Mouse (Mus musculus): Measurements from ENCODE around the gene Dclk1. TPM values are rescaled to one million over a fixed set of nuclear protein-coding genes. Genes with fewer than 3 reads are reported as not detected.

Gene Dclk1
- polyA plus RNA-seq, 1 experiment: 3.4 TPM

DNA sequence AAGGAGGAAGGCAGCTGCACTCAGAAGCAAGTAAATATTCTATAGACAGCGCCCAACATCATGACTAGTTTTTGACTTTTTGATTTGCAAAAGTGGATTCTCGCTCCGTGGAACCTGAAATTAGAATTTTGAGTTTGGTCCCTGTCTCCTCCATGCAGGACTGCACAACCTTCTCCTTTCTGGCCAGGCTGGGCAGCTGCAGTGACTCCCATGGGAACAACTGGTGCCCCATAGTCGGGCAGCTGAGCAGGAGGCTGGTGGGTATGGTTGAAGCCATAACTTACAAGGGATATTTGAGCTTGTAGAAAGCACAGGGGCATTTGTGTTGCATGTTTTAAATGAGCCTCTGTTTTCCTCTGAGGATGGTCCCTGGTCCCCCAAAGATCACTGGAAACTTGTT is 88.3 kb downstream of the Dclk1 start:
- Histone ChIP-seq H3K27ac (ENCODE audit: control insufficient read depth, insufficient read depth, low read depth, low read length) (no peak overlapping the region), H3K4me1 (ENCODE audit: control insufficient read depth, insufficient read depth, low read length) (no peaks in the 10 kb centered on the region), H3K4me3 (ENCODE audit: control insufficient read depth, low read depth, low read length) (no peak overlapping the region), H3K27me3 (ENCODE audit: control insufficient read depth, insufficient read depth, low read length) (no peaks in the 10 kb centered on the region), H3K36me3 (ENCODE audit: control insufficient read depth, insufficient read depth, low read length) (no peaks in the 10 kb centered on the region)
- TF ChIP-seq POLR2A (IDR thresholded peaks at IDR 0.05; ENCODE audit: control insufficient read depth, low read depth, low read length) (no peak), CTCF (IDR thresholded peaks at IDR 0.05; ENCODE audit: control insufficient read depth, insufficient read depth, insufficient replicate concordance, low read depth, low read length) (no peak)

DNA sequence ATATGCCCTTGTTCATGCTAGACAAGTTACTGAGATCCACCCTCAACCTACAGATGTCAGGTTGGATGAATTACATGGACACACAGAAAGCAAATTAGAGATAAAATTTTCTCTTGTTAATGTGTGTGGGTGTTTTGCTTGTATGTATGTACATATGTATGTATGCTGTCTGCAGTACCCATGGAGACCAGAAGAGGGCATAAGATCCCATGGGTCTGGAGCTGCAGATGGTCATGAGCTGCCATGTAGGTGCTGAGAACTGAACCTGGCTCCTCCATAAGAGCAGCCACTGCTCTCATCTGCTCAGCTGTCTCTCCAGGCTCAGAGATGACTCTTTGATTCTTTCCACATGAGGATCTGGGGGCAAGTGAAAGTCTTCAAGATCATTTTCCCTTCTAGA is 89.5 kb downstream of the Dclk1 start:
- Histone ChIP-seq H3K27ac (ENCODE audit: control insufficient read depth, insufficient read depth, low read depth, low read length) (no peak overlapping the region), H3K36me3 (ENCODE audit: control insufficient read depth, insufficient read depth, low read length) (no peaks in the 10 kb centered on the region), H3K4me1 (ENCODE audit: control insufficient read depth, insufficient read depth, low read length) (no peaks in the 10 kb centered on the region), H3K27me3 (ENCODE audit: control insufficient read depth, insufficient read depth, low read length) (no peaks in the 10 kb centered on the region), H3K4me3 (ENCODE audit: control insufficient read depth, low read depth, low read length) (no peak overlapping the region)
- TF ChIP-seq CTCF (IDR thresholded peaks at IDR 0.05; ENCODE audit: control insufficient read depth, insufficient read depth, insufficient replicate concordance, low read depth, low read length) (peak; percentile 40; the same call in 1 of the 2 replicates), POLR2A (IDR thresholded peaks at IDR 0.05; ENCODE audit: control insufficient read depth, low read depth, low read length) (no peak)

DNA sequence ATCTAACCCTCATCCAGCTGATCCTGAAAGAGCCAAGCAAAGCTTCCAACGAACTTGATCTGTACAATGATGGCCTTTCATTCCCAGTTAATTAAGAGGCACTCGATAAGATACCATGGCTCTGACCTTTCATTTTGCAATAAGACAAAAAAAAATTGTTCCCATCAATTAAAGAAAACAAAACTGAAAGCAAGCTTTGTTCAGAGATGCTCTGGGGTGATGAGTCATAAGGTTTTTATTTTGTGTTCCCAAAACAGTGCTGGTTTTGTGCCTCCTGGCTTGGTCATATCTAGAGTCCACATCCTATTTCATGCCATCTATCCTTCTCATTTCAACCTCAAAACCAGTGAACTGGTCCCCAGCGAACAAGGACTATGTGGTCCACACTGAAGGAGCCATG is 91.3 kb downstream of the Dclk1 start:
- no peak overlapping the region for H3K4me3 ChIP-seq (ENCODE audit: control insufficient read depth, low read depth, low read length)
- no peaks in the 10 kb centered on the region for H3K4me1 ChIP-seq (ENCODE audit: control insufficient read depth, insufficient read depth, low read length)
- no peak for TF ChIP-seq POLR2A (IDR thresholded peaks at IDR 0.05; ENCODE audit: control insufficient read depth, low read depth, low read length)
- no peak for TF ChIP-seq CTCF (IDR thresholded peaks at IDR 0.05; ENCODE audit: control insufficient read depth, insufficient read depth, insufficient replicate concordance, low read depth, low read length)
- no peak overlapping the region for H3K27ac ChIP-seq (ENCODE audit: control insufficient read depth, insufficient read depth, low read depth, low read length)
- no peaks in the 10 kb centered on the region for H3K36me3 ChIP-seq (ENCODE audit: control insufficient read depth, insufficient read depth, low read length)
- H3K27me3 ChIP-seq (ENCODE audit: control insufficient read depth, insufficient read depth, low read length): no peaks in the 10 kb centered on the region

DNA sequence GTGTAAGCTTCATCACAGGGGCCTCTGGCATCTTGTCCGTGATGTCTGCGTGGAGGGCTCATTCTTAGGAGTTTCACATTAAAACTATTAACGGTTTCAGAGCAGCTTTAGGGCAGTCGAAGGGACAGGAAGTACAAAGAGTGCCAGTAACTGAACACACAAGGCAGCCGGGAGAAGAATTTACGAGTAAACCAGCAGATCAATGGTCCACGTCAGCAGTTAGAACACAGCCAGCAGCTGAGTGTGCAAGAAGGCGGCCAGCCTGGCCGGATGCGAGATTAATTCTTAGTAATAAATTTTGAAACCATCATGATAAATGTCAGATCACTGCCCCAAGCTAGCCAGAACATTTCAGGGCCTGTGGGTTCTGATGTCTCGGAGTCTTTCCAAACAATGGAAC is 94.7 kb downstream of the Dclk1 start:
- no peak for TF ChIP-seq POLR2A (IDR thresholded peaks at IDR 0.05; ENCODE audit: control insufficient read depth, low read depth, low read length)
- TF ChIP-seq CTCF (IDR thresholded peaks at IDR 0.05; ENCODE audit: control insufficient read depth, insufficient read depth, insufficient replicate concordance, low read depth, low read length): no peak
- no peaks in the 10 kb centered on the region for H3K4me1 ChIP-seq (ENCODE audit: control insufficient read depth, insufficient read depth, low read length)
- H3K4me3 ChIP-seq (ENCODE audit: control insufficient read depth, low read depth, low read length): no peak overlapping the region
- H3K36me3 ChIP-seq (ENCODE audit: control insufficient read depth, insufficient read depth, low read length): no peaks in the 10 kb centered on the region
- no peak overlapping the region for H3K27ac ChIP-seq (ENCODE audit: control insufficient read depth, insufficient read depth, low read depth, low read length)
- no peaks in the 10 kb centered on the region for H3K27me3 ChIP-seq (ENCODE audit: control insufficient read depth, insufficient read depth, low read length)

DNA sequence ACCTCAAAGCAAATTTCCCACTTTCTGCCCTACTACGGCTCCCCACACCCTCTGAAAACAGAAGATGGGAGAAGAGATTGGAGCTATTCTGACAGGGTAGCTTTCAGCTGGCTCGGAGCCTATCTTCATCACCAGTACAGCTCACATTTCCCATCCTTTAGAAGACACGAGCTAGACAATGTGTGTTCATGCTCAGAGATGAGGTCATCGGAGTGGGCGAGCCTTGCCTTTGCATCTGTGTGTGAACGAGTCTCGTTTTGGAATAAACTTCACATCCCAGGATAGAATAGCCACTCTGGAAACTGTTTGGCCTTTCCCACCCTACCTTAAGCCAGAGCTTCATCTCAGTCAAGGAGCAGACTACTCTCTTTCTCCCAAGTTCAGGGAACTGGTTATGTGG is 95.5 kb downstream of the Dclk1 start:
- Histone ChIP-seq H3K4me3 (ENCODE audit: control insufficient read depth, low read depth, low read length) (no peak overlapping the region), H3K4me1 (ENCODE audit: control insufficient read depth, insufficient read depth, low read length) (no peaks in the 10 kb centered on the region), H3K36me3 (ENCODE audit: control insufficient read depth, insufficient read depth, low read length) (no peaks in the 10 kb centered on the region), H3K27me3 (ENCODE audit: control insufficient read depth, insufficient read depth, low read length) (no peaks in the 10 kb centered on the region), H3K27ac (ENCODE audit: control insufficient read depth, insufficient read depth, low read depth, low read length) (no peak overlapping the region)
- TF ChIP-seq POLR2A (IDR thresholded peaks at IDR 0.05; ENCODE audit: control insufficient read depth, low read depth, low read length): no peak
- TF ChIP-seq CTCF (IDR thresholded peaks at IDR 0.05; ENCODE audit: control insufficient read depth, insufficient read depth, insufficient replicate concordance, low read depth, low read length): no peak

DNA sequence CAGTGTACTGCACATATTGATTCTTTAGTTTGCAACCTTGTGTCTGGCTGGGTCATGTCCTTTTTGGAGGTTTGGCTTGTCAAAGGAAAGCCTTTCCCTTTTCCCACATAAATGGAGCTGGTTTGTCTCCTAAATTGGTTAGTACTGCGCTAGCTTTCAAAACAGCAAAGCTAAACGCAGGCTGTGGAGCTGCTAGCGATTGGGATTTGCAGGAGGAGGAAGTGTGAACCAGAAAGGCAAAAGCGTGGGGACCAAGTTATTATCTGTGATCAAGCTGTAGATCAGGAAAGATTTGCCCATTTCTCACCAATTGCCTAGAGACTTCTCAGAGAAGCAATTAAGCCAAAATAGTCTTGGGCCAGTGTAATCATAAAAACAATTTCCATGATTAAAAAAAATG is 100.3 kb downstream of the Dclk1 start:
- H3K27ac ChIP-seq (ENCODE audit: control insufficient read depth, insufficient read depth, low read depth, low read length): no peak overlapping the region
- H3K4me1 ChIP-seq (ENCODE audit: control insufficient read depth, insufficient read depth, low read length): no peaks in the 10 kb centered on the region
- H3K36me3 ChIP-seq (ENCODE audit: control insufficient read depth, insufficient read depth, low read length): no peaks in the 10 kb centered on the region
- no peak for TF ChIP-seq POLR2A (IDR thresholded peaks at IDR 0.05; ENCODE audit: control insufficient read depth, low read depth, low read length)
- no peaks in the 10 kb centered on the region for H3K27me3 ChIP-seq (ENCODE audit: control insufficient read depth, insufficient read depth, low read length)
- H3K4me3 ChIP-seq (ENCODE audit: control insufficient read depth, low read depth, low read length): no peak overlapping the region

DNA sequence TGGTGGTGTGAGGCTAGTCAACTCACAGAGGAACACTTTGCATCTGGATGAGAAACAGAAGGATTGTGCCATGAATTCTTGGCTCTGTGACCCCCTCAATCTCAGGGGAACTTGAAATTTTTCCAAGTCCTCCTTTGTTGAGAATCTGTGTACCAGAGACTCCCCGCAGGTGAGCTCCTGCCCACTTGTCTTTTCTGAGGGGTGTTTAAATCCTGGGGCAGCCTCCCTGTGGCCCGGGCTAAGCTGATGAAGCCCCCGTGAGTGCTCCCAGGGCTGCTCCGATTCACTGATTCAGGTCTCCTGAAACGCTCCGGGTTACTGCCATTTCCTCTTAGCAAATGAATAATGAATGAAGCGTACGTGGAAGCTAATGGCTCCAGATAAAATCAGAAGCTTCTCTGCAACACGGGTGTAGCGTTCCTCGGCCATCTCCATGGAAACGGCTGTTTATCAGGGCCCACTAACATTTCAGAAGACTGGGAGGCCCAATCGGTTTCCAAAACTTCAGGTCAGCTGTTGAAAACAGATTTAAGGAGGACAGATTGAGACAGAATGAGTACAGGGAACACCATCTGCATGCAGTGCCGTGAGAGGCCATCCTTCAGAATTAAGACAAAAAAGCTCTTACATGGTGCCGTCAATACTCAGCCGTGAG is 105.3 kb downstream of the Dclk1 start:
- no peak overlapping the region for H3K4me3 ChIP-seq (ENCODE audit: control insufficient read depth, low read depth, low read length)
- H3K36me3 ChIP-seq (ENCODE audit: control insufficient read depth, insufficient read depth, low read length): no peaks in the 10 kb centered on the region
- H3K4me1 ChIP-seq (ENCODE audit: control insufficient read depth, insufficient read depth, low read length): no peaks in the 10 kb centered on the region
- H3K27me3 ChIP-seq (ENCODE audit: control insufficient read depth, insufficient read depth, low read length): no peaks in the 10 kb centered on the region
- H3K27ac ChIP-seq (ENCODE audit: control insufficient read depth, insufficient read depth, low read depth, low read length): no peak overlapping the region
- TF ChIP-seq POLR2A (IDR thresholded peaks at IDR 0.05; ENCODE audit: control insufficient read depth, low read depth, low read length): no peak
- TF ChIP-seq CTCF (IDR thresholded peaks at IDR 0.05; ENCODE audit: control insufficient read depth, insufficient read depth, insufficient replicate concordance, low read depth, low read length): no peak

DNA sequence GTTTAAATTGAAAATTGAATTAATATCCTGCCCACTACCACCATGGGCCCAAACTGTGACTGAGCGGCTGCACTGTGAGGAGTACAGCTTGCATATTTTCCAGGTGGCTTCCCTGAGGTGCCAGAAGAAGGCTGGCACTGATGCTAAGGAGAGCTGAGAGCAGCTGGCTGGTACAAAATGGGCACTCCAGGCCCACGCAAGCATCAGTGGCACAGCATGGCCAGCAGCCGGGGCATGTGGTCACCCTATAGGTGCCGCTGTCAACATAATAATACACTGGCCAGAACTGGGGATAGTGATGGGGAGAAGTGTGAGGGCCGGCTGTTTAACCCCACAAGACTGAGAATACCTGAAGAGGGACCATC is 105.8 kb downstream of the Dclk1 start:
- TF ChIP-seq POLR2A (IDR thresholded peaks at IDR 0.05; ENCODE audit: control insufficient read depth, low read depth, low read length): no peak
- TF ChIP-seq CTCF (IDR thresholded peaks at IDR 0.05; ENCODE audit: control insufficient read depth, insufficient read depth, insufficient replicate concordance, low read depth, low read length): no peak
- no peak overlapping the region for H3K27ac ChIP-seq (ENCODE audit: control insufficient read depth, insufficient read depth, low read depth, low read length)
- no peak overlapping the region for H3K4me3 ChIP-seq (ENCODE audit: control insufficient read depth, low read depth, low read length)

More for the DNA sequence above, 105.8 kb downstream of the Dclk1 start:
- H3K36me3 ChIP-seq (ENCODE audit: control insufficient read depth, insufficient read depth, low read length): no peaks in the 10 kb centered on the region
- no peaks in the 10 kb centered on the region for H3K27me3 ChIP-seq (ENCODE audit: control insufficient read depth, insufficient read depth, low read length)
- no peaks in the 10 kb centered on the region for H3K4me1 ChIP-seq (ENCODE audit: control insufficient read depth, insufficient read depth, low read length)
